Mouse (Mus musculus): ENCODE measurements at regions not wholly inside any gene's neighbourhood (a gene's known extent, or its start where the extent isn't known, plus 50 kb on each side); places are given as distances from the start of the nearest gene placed in this dataset.
A peak's percentile ranks its signal among the peaks of the same experiment; 100 is the strongest.

DNA sequence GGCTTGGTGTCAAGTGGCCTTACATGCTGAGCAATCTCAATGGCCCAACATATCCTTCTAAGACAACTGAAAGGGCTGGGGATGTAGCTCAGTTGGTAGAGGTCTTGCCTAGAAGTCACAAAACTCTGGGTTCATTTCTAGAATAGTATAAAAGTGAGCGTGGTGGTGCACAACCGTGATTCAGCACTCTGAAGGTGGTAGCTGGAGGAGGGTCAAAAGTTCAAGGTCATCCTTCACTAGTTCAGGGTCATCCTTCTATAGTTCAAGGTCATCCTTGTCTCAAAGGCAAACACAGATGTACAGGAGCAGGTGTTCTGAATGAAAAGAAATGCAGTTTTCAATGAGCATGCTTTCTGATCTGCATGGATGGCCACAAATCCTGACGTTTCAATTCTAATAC, 101.5 kb upstream of the Marcks start:
- Histone ChIP-seq H3K27ac (replicated peaks) (no peak overlapping the region), H3K4me2 (replicated peaks) (no peak overlapping the region), H3K36me3 (no peaks in the 10 kb centered on the region), H3K27me3 (no peaks in the 10 kb centered on the region), H3K4me3 (no peak overlapping the region), H3K9ac (replicated peaks) (no peak overlapping the region), H3K4me1 (no peaks in the 10 kb centered on the region), H3K9me3 (no peaks in the 10 kb centered on the region)
- WGBS = 88% methylated on average over 3 of the region's 3 CpGs
- ATAC-seq (ENCODE audit: low FRiP score, low read depth) = no peak

- H3K36me3 ChIP-seq = no peaks in the 10 kb centered on the region
- no peak for ATAC-seq (ENCODE audit: low FRiP score, low read depth)
- no peak overlapping the region for H3K9ac ChIP-seq (replicated peaks)
- no peaks in the 10 kb centered on the region for H3K27me3 ChIP-seq
- H3K27ac ChIP-seq (replicated peaks) = no peak overlapping the region
- no peak overlapping the region for H3K4me2 ChIP-seq (replicated peaks)
- H3K9me3 ChIP-seq = no peaks in the 10 kb centered on the region
- WGBS = 76% methylated on average over 4 of the region's 4 CpGs
- H3K4me1 ChIP-seq = peaks cover 6% of the 10 kb centered on the region
- no peak overlapping the region for H3K4me3 ChIP-seq
Observed at GRCm38 (mm10) chr10:37236001-37236822, 97.5 kb upstream of the Marcks start.

- peaks cover 6% of the 10 kb centered on the region for H3K4me1 ChIP-seq
- WGBS = 20% methylated on average over 7 of the region's 12 CpGs
- no peak overlapping the region; the same call in 1 of the 2 replicates for H3K9ac ChIP-seq (replicated peaks)
- no peaks in the 10 kb centered on the region for H3K27me3 ChIP-seq
- H3K27ac ChIP-seq (replicated peaks) = peak overlapping the region; percentile 27
- H3K36me3 ChIP-seq = no peaks in the 10 kb centered on the region
- H3K9me3 ChIP-seq = no peaks in the 10 kb centered on the region
- H3K4me3 ChIP-seq = no peak overlapping the region
- ATAC-seq (ENCODE audit: low FRiP score, low read depth) = peak; percentile 91
- H3K4me2 ChIP-seq (replicated peaks) = peak overlapping the region; percentile 39
Observed at GRCm38 (mm10) chr10:37231936-37232556, 93.3 kb upstream of the Marcks start.

DNA sequence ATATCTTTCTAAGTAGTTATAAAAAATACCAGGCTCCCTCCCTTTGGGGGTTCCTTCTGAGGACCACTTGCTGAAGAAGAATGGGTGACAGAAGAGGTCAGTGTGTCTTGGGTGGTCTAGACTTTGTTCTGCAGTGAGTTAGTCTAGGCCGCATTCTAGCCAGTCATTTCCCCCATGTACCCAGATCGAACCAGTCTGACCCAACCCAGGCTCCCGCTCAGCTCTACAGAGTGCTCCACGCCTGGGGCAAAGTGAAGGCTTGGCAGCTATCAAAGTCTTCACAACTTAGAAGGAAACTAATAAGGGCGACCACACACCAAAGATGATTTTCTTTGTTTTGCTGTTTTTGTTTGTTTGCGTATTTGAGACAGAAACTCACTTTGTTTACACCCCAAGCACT, 92.4 kb upstream of the Marcks start:
- H3K27ac ChIP-seq (replicated peaks) = no peak overlapping the region
- no peak for ATAC-seq (ENCODE audit: low FRiP score, low read depth)
- H3K4me2 ChIP-seq (replicated peaks) = no peak overlapping the region

GRCm38 (mm10) chr10:37227889-37228288, 89.2 kb upstream of the Marcks start:
- H3K27me3 ChIP-seq = no peaks in the 10 kb centered on the region
- H3K4me3 ChIP-seq = no peak overlapping the region
- H3K4me2 ChIP-seq (replicated peaks) = no peak overlapping the region
- peaks cover 6% of the 10 kb centered on the region for H3K4me1 ChIP-seq
- 86% methylated on average over 3 of the region's 3 CpGs for WGBS
- H3K36me3 ChIP-seq = no peaks in the 10 kb centered on the region
- ATAC-seq (ENCODE audit: low FRiP score, low read depth) = no peak
- no peak overlapping the region for H3K27ac ChIP-seq (replicated peaks)
- H3K9me3 ChIP-seq = no peaks in the 10 kb centered on the region
- no peak overlapping the region for H3K9ac ChIP-seq (replicated peaks)

More for the DNA sequence above, 92.4 kb upstream of the Marcks start:
- Histone ChIP-seq H3K4me3 (no peak overlapping the region), H3K4me1 (peaks cover 6% of the 10 kb centered on the region), H3K36me3 (no peaks in the 10 kb centered on the region), H3K27me3 (no peaks in the 10 kb centered on the region), H3K9ac (replicated peaks) (no peak overlapping the region), H3K9me3 (no peaks in the 10 kb centered on the region)
- 86% methylated on average over 6 of the region's 6 CpGs for WGBS

DNA sequence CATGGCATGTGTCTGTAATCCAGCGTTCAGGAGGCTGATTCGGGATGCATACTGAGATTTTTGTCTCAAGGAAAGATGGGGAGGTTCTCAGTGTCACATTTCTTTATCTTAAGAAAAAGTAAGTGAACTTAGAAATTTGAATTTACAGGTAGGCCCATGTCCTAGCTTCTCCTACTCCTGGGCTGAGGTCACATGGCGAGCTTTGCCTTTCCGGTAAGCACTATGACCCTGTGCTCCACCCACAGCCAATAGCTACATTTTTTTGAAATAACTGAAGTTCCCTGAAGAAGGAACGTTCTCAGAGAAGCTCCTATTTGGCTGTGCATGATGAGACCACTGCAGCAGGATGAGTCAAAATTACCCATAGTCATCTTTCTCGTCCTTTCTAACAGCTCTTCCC, 83.0 kb upstream of the Marcks start:
- no peak for ATAC-seq (ENCODE audit: low FRiP score, low read depth)
- no peaks in the 10 kb centered on the region for H3K4me1 ChIP-seq
- no peaks in the 10 kb centered on the region for H3K36me3 ChIP-seq
- no peak overlapping the region for H3K4me3 ChIP-seq
- no peaks in the 10 kb centered on the region for H3K9me3 ChIP-seq
- no peaks in the 10 kb centered on the region for H3K27me3 ChIP-seq
- H3K9ac ChIP-seq (replicated peaks) = no peak overlapping the region
- H3K27ac ChIP-seq (replicated peaks) = no peak overlapping the region
- no peak overlapping the region for H3K4me2 ChIP-seq (replicated peaks)
- 77% methylated on average over 6 of the region's 6 CpGs for WGBS

DNA sequence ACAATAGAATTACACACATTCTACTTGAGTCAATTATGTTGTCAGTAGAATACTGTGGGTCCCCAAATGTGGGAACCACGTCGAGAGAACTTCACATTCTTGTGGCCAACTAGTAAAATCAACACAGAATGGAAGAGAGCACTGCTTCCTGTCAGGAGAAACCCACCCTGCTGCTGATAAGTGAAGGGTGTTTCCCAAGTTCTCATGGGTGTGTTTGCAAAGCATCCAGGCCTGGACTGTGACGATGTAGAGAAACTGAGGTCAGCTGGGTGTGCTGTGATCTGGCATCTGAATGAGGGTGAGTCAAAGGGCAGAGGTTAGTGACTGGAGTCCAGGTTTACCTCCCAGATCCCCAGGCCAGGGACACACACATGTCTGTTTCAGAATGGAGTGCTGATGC, 81.7 kb upstream of the Marcks start:
- no peaks in the 10 kb centered on the region for H3K36me3 ChIP-seq
- no peak for ATAC-seq (ENCODE audit: low FRiP score, low read depth)
- no peak overlapping the region for H3K4me3 ChIP-seq
- H3K27ac ChIP-seq (replicated peaks) = no peak overlapping the region
- WGBS = 89% methylated on average over 3 of the region's 3 CpGs
- no peaks in the 10 kb centered on the region for H3K4me1 ChIP-seq
- H3K27me3 ChIP-seq = no peaks in the 10 kb centered on the region
- no peak overlapping the region for H3K9ac ChIP-seq (replicated peaks)
- no peaks in the 10 kb centered on the region for H3K9me3 ChIP-seq
- no peak overlapping the region for H3K4me2 ChIP-seq (replicated peaks)

DNA sequence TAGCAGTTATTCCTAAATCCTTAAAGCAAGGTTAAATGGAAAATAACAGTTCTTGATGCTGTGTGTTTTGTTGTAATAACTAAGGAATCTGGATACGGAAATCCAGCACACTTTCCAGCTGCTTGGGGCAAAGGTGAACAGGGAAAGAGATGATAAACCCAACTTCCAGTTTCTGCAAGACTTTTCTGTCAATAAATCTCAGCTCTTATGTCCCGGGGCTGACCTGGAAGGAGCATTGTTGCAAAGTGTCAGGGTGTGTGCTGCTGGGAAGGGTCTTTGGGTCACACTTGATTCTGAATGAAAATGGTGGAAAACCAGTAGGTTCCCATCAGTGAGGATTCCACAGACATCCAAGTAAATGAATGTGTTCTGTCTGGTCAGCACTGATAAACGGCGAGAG, 81.2 kb upstream of the Marcks start:
- no peaks in the 10 kb centered on the region for H3K36me3 ChIP-seq
- H3K27ac ChIP-seq (replicated peaks) = no peak overlapping the region
- WGBS = 81% methylated on average over 4 of the region's 4 CpGs
- H3K4me1 ChIP-seq = no peaks in the 10 kb centered on the region
- no peak for ATAC-seq (ENCODE audit: low FRiP score, low read depth)
- H3K9me3 ChIP-seq = no peaks in the 10 kb centered on the region
- no peak overlapping the region for H3K9ac ChIP-seq (replicated peaks)
- H3K4me2 ChIP-seq (replicated peaks) = no peak overlapping the region
- no peak overlapping the region for H3K4me3 ChIP-seq
- no peaks in the 10 kb centered on the region for H3K27me3 ChIP-seq

DNA sequence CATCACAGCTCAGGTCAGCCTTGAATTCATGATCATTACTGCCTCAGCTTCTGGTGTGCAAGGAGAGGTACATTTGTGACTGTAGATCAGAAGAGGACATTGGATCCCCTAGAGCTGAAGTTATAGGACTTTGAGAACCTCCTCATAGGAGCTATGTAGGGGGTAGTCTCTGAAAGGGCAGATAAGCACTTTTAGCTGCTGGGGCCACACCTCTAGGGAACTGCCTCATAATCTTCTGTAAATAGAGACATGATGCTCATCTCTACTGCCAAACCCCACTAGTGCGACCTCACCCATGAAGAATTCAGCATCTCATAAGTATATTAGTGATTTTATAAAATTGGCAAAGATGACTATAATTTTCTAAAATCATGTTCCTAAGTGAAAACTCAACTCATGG, 80.7 kb upstream of the Marcks start:
- Histone ChIP-seq H3K4me2 (replicated peaks) (no peak overlapping the region), H3K4me3 (no peak overlapping the region), H3K9ac (replicated peaks) (no peak overlapping the region), H3K4me1 (no peaks in the 10 kb centered on the region; the same call in 1 of the 2 replicates), H3K9me3 (no peaks in the 10 kb centered on the region), H3K27me3 (no peaks in the 10 kb centered on the region), H3K36me3 (no peaks in the 10 kb centered on the region), H3K27ac (replicated peaks) (no peak overlapping the region)
- ATAC-seq (ENCODE audit: low FRiP score, low read depth) = no peak
- WGBS = 93% methylated on average over 1 of the region's 1 CpGs

GRCm38 (mm10) chr10:37214656-37215055, 75.9 kb upstream of the Marcks start:
- Histone ChIP-seq H3K27me3 (no peaks in the 10 kb centered on the region), H3K9ac (replicated peaks) (no peak overlapping the region), H3K36me3 (no peaks in the 10 kb centered on the region), H3K27ac (replicated peaks) (no peak overlapping the region), H3K4me1 (no peaks in the 10 kb centered on the region; the same call in 1 of the 2 replicates), H3K4me3 (no peak overlapping the region), H3K4me2 (replicated peaks) (no peak overlapping the region), H3K9me3 (no peaks in the 10 kb centered on the region)
- ATAC-seq (ENCODE audit: low FRiP score, low read depth) = no peak
- WGBS = 24% methylated on average over 5 of the region's 5 CpGs

DNA sequence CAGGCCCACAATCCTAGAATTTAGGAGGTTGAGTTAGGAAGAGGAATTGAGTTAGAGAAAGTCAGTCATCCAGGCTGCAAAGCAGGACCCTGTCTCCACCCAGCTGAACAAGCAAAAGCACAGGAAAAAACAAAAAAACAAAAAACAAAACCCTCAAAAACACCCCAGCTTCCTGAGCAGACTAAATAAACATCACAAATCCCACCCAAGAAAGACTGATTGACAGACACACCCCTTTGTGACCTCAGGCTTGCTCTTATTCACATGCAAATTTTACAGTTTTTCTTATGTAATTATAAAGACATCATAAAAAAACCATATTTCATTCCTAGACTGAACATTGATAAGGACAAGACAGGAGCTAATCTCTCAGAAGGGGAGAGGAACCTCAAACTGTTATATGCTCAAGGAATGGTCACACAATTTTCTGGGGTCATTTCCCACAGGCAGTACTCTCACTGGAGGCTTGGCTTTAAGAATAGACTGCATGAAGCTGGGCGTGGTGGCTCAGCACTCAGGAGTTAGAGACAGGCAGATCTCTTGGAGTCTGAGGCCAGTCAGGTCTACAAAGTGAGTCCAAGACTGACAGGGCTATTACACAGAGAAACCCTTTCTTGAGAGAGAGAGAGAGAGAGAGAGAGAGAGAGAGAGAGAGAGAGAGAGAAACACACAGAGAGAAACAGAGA, 73.8 kb upstream of the Marcks start:
- no peak for ATAC-seq (ENCODE audit: low FRiP score, low read depth)
- no peaks in the 10 kb centered on the region for H3K36me3 ChIP-seq
- WGBS = 31% methylated on average over 1 of the region's 1 CpGs
- H3K27me3 ChIP-seq = no peaks in the 10 kb centered on the region
- no peaks in the 10 kb centered on the region; the same call in 1 of the 2 replicates for H3K4me1 ChIP-seq
- no peaks in the 10 kb centered on the region for H3K9me3 ChIP-seq
- H3K9ac ChIP-seq (replicated peaks) = no peak overlapping the region
- H3K4me2 ChIP-seq (replicated peaks) = no peak overlapping the region
- no peak overlapping the region for H3K4me3 ChIP-seq
- H3K27ac ChIP-seq (replicated peaks) = no peak overlapping the region

- H3K4me1 ChIP-seq = no peaks in the 10 kb centered on the region; the same call in 1 of the 2 replicates
- H3K27ac ChIP-seq (replicated peaks) = no peak overlapping the region
- no peak overlapping the region for H3K4me2 ChIP-seq (replicated peaks)
- no peaks in the 10 kb centered on the region for H3K9me3 ChIP-seq
- H3K9ac ChIP-seq (replicated peaks) = no peak overlapping the region
- ATAC-seq (ENCODE audit: low FRiP score, low read depth) = no peak
- no peak overlapping the region for H3K4me3 ChIP-seq
- WGBS = 92% methylated on average over 3 of the region's 3 CpGs
- H3K27me3 ChIP-seq = no peaks in the 10 kb centered on the region
- H3K36me3 ChIP-seq = no peaks in the 10 kb centered on the region
Observed at GRCm38 (mm10) chr10:37211305-37211704, 72.6 kb upstream of the Marcks start.

Measured in midbrain, embryonic 12.5 days (tissue).